Mouse (Mus musculus) lung, embryonic 15.5 days (tissue): ENCODE results near the gene Rab11fip3. TPM values are rescaled to one million over a fixed set of nuclear protein-coding genes. Genes with fewer than 3 reads are reported as not detected.

ENCODE experiments used
- ATAC-seq: fragments of 200-750 bp; cut with Nextera tagmentation; 2 replicates; pipeline ENCODE4 v1.8.0; 2017; ENCODE audit warnings: moderate number of reproducible peaks, borderline replicate concordance; ENCODE audit not compliant: low FRiP score, low TSS enrichment; ENCODE audit errors: extremely low read depth
- H3K27ac ChIP-seq: fragments of 300-500 bp; sonication (generic); 2 replicates; pipeline ENCODE4 v1.5.1; 2015; ENCODE audit warnings: moderate library complexity, mild to moderate bottlenecking, inconsistent platforms
- H3K27me3 ChIP-seq: fragments of 300-500 bp; sonication (generic); 2 replicates; pipeline ENCODE4 v1.6.1; 2015; ENCODE audit warnings: inconsistent platforms
- H3K36me3 ChIP-seq: fragments of 300-500 bp; sonication (generic); 2 replicates; pipeline ENCODE4 v1.6.1; 2015; ENCODE audit warnings: inconsistent platforms
- H3K4me1 ChIP-seq: fragments of 300-500 bp; sonication (generic); 2 replicates; pipeline ENCODE4 v1.6.1; 2015; ENCODE audit warnings: inconsistent platforms
- H3K4me2 ChIP-seq: fragments of 300-500 bp; sonication (generic); 2 replicates; pipeline ENCODE4 v1.6.1; 2015; ENCODE audit warnings: inconsistent platforms, mild to moderate bottlenecking, moderate library complexity
- H3K4me3 ChIP-seq: fragments of 300-500 bp; sonication (generic); 2 replicates; pipeline ENCODE4 v1.5.1; 2015; ENCODE audit warnings: mild to moderate bottlenecking, inconsistent platforms
- H3K9ac ChIP-seq: fragments of 300-500 bp; sonication (generic); 2 replicates; pipeline ENCODE4 v1.6.1; 2015; ENCODE audit warnings: inconsistent platforms
- H3K9me3 ChIP-seq: fragments of 300-500 bp; sonication (generic); 2 replicates; pipeline ENCODE4 v1.6.1; 2016; ENCODE audit warnings: inconsistent platforms
- WGBS: fragments of 180-500 bp; shearing (Covaris S2); methylation state at CpG from one replicate; pipeline ENCODE4 v1.1.7; 2015; 5-methylcytosine and 5-hydroxymethylcytosine counted together
- polyA plus RNA-seq: library from polyadenylated mRNA; unstranded; fragments of >200 nt; fragmentation: Nextera tagmentation; extraction: Ambion mirVana; gene quantifications from 2 replicates; pipeline ENCODE4 v1.2.1, GENCODE M21; 2015

Gene Rab11fip3
- polyA plus RNA-seq, 1 experiment from 2014 or later, result 13.5 TPM

DNA sequence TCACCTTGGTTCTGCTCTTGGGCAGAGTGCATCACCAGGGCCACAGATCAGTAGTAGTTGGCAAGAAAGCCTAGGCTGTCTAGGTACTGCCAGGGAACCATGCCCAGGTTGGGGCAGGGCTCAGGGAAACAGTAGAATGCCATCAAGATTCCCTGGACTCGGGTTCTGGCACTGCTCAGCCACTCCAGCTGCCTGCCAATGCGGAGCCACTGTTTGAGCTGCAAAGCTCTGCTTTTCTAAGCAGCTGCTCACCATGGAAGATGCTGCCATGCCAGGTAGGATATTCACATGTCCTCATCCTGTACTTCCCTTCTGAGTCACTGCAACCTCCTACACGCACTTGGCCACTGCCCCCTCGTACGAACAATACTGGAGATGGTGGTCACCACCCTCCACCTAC, 88.5 kb downstream of the Rab11fip3 start:
- Histone ChIP-seq H3K9me3 (no peaks in the 10 kb centered on the region), H3K4me1 (peaks cover 31% of the 10 kb centered on the region), H3K4me3 (no peak overlapping the region), H3K27ac (no peak overlapping the region), H3K36me3 (no peaks in the 10 kb centered on the region), H3K4me2 (no peak overlapping the region), H3K9ac (no peak overlapping the region), H3K27me3 (no peaks in the 10 kb centered on the region)
- WGBS, result 88% methylated on average over 5 of the region's 5 CpGs
- no peak for ATAC-seq

DNA sequence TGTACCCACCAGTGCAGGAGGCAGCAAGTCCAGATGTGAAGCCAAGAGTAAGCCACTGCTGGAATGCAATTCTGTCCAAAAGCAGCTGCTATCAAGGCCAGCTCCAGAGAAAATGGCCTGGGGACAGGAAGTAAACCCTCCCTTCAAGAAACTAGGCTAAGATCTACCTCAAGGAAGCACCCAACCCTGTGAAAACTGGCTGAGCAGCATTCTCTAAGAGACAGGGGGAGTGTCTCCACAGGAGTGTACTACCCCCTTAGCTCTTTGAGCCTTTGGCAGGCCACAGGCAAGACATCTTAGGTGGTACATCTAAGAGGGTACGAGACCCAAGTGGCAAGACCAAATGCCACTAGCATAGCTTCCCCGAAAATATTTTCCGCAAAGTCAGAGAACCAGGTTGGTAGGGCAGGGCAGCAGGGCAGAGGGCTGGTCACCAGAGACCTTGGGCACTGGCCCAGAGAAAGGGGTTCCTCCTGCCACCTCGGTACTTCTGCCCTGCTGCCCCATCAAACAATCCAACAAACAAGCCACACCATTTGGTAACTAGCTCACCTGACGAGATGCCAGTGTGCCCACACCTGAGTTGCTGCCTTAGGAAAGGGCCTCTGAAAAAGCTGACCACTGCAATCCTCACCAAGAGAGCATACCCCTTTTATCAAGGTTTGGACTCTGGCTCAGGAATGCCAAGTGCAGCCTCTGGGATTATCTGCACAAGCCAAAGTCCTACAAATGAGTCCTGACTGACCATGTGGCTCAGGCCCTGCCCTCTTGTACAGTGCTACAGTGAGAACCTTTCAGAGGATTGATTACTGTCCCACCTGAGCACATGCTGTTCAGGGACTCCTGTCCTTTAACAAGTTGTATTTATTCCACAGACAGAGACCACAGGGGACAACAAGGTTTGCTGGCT, 89.3 kb downstream of the Rab11fip3 start:
- H3K36me3 ChIP-seq, result no peaks in the 10 kb centered on the region
- no peak overlapping the region for H3K4me2 ChIP-seq
- H3K4me1 ChIP-seq, result peaks cover 31% of the 10 kb centered on the region
- H3K27ac ChIP-seq, result peak overlapping the region; percentile 10; the same call in 1 of the 2 replicates
- WGBS, result 72% methylated on average over 5 of the region's 5 CpGs
- no peak overlapping the region for H3K4me3 ChIP-seq
- H3K9me3 ChIP-seq, result no peaks in the 10 kb centered on the region
- H3K27me3 ChIP-seq, result no peaks in the 10 kb centered on the region
- ATAC-seq, result no peak
- no peak overlapping the region for H3K9ac ChIP-seq

DNA sequence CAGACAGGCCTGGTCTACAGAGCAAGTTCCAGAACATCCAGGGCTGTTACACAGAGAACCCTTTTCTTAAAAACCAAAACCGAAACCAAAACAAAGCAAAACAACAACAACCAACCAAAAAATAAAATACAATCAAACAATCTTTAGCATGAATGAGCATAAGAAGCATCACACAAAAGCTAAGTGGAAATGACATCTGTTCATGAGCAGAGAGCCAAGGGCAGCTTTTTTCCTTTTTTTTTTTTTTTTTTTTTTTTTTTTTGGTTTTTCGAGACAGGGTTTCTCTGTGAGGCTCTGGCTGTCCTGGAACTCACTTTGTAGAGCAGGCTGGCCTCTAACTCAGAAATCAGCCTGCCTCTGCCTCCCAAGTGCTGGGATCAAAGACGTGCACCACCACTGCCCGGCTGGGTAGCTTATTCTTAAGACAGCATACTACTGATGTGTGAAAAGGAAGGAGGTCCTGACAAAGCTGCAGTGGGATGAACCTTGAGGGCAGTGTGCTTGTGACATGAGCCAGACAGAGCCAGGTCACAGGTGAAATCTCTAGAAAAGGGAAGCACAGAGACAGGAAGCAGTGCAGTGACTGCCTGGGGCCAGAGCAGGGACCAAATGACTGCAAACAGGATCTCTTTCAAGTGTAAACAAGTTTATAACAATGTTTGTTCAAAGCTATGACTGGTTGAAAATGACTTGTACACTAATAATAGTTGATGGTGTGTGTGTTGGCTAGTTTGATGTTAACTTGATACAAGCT, 98.2 kb downstream of the Rab11fip3 start:
- Histone ChIP-seq H3K9ac (no peak overlapping the region), H3K36me3 (no peaks in the 10 kb centered on the region), H3K4me2 (no peak overlapping the region), H3K4me1 (peaks cover 21% of the 10 kb centered on the region), H3K4me3 (no peak overlapping the region), H3K27me3 (no peaks in the 10 kb centered on the region), H3K27ac (no peak overlapping the region), H3K9me3 (no peaks in the 10 kb centered on the region)
- no peak for ATAC-seq
- 76% methylated on average over 4 of the region's 4 CpGs for WGBS

DNA sequence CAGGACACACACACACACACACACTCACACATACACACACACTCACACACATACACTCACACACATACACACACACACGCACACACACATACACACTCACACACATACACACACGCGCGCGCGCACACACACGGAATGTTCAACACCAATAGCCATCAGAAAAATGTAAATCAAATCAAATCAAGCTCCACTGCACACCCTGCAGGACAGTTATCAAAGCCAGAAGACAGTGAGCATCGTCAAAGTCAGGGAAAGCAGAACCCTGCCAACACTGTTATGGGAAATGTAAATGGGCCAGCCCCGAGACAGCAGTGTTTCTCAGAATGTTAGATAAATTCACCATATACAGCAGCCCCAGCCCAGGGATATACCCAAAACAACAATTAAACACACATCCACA, 98.9 kb downstream of the Rab11fip3 start:
- Histone ChIP-seq H3K36me3 (no peaks in the 10 kb centered on the region), H3K4me2 (no peak overlapping the region), H3K9ac (no peak overlapping the region), H3K27ac (no peak overlapping the region), H3K4me1 (peaks cover 21% of the 10 kb centered on the region), H3K27me3 (no peaks in the 10 kb centered on the region), H3K4me3 (no peak overlapping the region), H3K9me3 (no peaks in the 10 kb centered on the region)
- 92% methylated on average over 9 of the region's 9 CpGs for WGBS
- ATAC-seq, result no peak

DNA sequence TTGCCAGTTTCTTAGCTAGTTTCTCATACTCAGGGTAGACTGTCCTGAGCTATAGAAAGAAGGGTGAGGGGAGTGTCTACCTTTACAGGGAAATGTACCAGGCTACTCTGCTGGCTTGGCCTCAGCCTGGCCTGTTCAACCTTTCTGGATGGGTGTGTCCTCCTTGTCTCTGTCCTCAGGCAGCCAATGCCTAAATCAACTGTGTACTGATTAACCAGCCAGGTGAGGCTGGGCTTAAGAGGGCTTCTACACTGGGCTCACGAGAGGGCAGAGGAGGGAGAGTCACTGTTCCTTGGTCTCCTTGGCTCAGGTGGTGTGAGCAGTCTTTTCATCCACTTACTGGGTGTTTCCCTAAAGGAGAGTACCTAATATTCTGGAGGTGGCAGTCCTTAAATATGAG, 101.2 kb downstream of the Rab11fip3 start:
- no peaks in the 10 kb centered on the region for H3K36me3 ChIP-seq
- peak overlapping the region; percentile 51 for H3K27ac ChIP-seq
- peaks cover 21% of the 10 kb centered on the region for H3K4me1 ChIP-seq
- H3K9me3 ChIP-seq, result no peaks in the 10 kb centered on the region
- WGBS, result 64% methylated on average over 1 of the region's 1 CpGs
- H3K4me2 ChIP-seq, result no peak overlapping the region
- H3K4me3 ChIP-seq, result no peak overlapping the region
- no peaks in the 10 kb centered on the region for H3K27me3 ChIP-seq
- no peak; the same call in 1 of the 2 replicates for ATAC-seq
- H3K9ac ChIP-seq, result no peak overlapping the region

DNA sequence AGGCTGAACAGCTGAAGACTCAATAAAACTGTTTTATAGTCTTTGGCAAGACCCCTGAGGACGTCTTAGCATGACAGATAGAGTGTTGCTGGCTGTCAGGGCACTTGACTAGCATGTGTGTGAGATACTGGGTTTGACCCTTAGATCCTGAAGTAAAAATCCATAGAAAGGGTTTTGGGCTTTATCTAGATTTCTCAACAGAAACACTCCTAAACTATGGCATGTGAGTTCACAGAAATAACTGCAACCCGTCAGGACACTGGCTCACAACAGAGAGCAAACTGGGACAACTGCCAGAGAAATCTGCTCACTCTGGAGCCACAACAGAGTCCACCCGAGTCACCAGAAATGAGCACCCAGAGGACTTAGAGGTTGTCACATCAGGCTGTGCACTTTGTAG, 101.7 kb downstream of the Rab11fip3 start:
- peaks cover 21% of the 10 kb centered on the region for H3K4me1 ChIP-seq
- no peaks in the 10 kb centered on the region for H3K36me3 ChIP-seq
- H3K4me3 ChIP-seq, result no peak overlapping the region
- no peaks in the 10 kb centered on the region for H3K9me3 ChIP-seq
- peak; percentile 55; the same call in 1 of the 2 replicates for ATAC-seq
- no peaks in the 10 kb centered on the region for H3K27me3 ChIP-seq
- H3K9ac ChIP-seq, result no peak overlapping the region
- no peak overlapping the region for H3K4me2 ChIP-seq
- H3K27ac ChIP-seq, result peak overlapping the region; percentile 51
- 25% methylated on average over 3 of the region's 3 CpGs for WGBS

DNA sequence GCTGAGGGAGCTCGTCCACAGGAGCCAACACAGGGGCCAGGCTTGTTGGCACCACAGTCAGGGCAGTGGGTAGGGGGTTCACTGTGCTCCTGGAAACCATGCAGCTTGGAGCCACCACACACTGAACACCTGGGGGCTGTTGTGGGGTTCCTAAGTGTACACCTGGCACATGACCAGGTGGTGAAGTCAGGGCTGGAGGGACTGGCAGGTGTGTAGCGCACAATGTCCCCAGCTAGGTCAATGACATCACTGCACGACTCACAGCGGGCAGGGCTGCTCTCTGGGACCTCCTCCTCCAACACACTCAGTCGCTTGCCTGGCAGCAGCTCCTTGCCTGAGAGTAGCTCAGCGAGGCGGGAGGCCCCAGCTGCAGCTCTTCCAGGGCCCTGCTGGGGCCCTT, 105.1 kb downstream of the Rab11fip3 start:
- no peak for ATAC-seq
- peaks cover 4% of the 10 kb centered on the region; the same call in 1 of the 2 replicates for H3K36me3 ChIP-seq
- 77% methylated on average over 7 of the region's 7 CpGs for WGBS

GRCm38 (mm10) chr17:25962413-25962905, 106.9 kb downstream of the Rab11fip3 start:
- Histone ChIP-seq H3K9me3 (no peaks in the 10 kb centered on the region), H3K27me3 (no peaks in the 10 kb centered on the region), H3K4me1 (peaks cover 9% of the 10 kb centered on the region), H3K9ac (no peak overlapping the region), H3K4me3 (no peak overlapping the region), H3K4me2 (no peak overlapping the region), H3K36me3 (peaks cover 6% of the 10 kb centered on the region; the same call in 1 of the 2 replicates), H3K27ac (no peak overlapping the region)
- ATAC-seq, result no peak
- WGBS, result 93% methylated on average over 7 of the region's 7 CpGs

More for the DNA sequence above, 105.1 kb downstream of the Rab11fip3 start:
- no peak overlapping the region for H3K4me2 ChIP-seq
- peaks cover 21% of the 10 kb centered on the region for H3K4me1 ChIP-seq
- no peak overlapping the region for H3K27ac ChIP-seq
- no peak overlapping the region for H3K9ac ChIP-seq
- H3K4me3 ChIP-seq, result no peak overlapping the region
- H3K27me3 ChIP-seq, result no peaks in the 10 kb centered on the region
- H3K9me3 ChIP-seq, result no peaks in the 10 kb centered on the region

DNA sequence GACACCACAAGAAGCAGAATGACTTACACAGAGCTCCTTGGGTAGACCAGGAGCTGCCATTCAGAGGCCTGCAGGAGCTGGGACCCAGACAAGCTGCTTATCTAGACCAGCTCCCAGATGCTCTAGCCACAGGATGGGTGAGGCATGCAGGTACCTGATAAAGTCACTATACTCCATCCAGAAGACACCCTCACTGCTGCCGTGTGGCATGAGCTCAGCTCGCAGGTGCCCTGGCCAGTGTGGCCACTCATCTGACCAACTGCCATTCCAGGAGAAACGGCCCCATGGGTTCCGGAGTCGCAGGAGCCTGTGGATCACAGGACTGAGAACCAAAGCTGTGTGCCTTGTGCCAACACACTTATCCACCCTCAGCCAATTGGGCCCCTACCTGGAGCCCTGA, 107.8 kb downstream of the Rab11fip3 start:
- no peak; the same call in 1 of the 2 replicates for ATAC-seq
- no peak overlapping the region for H3K9ac ChIP-seq
- H3K4me3 ChIP-seq, result no peak overlapping the region
- no peak overlapping the region for H3K27ac ChIP-seq
- H3K27me3 ChIP-seq, result no peaks in the 10 kb centered on the region
- H3K36me3 ChIP-seq, result peaks cover 6% of the 10 kb centered on the region; the same call in 1 of the 2 replicates
- H3K9me3 ChIP-seq, result no peaks in the 10 kb centered on the region
- H3K4me2 ChIP-seq, result no peak overlapping the region
- 95% methylated on average over 5 of the region's 5 CpGs for WGBS
- H3K4me1 ChIP-seq, result 0 out of 2 replicates have a peak, but pooled peaks cover under 1% of the 10 kb centered on the region

DNA sequence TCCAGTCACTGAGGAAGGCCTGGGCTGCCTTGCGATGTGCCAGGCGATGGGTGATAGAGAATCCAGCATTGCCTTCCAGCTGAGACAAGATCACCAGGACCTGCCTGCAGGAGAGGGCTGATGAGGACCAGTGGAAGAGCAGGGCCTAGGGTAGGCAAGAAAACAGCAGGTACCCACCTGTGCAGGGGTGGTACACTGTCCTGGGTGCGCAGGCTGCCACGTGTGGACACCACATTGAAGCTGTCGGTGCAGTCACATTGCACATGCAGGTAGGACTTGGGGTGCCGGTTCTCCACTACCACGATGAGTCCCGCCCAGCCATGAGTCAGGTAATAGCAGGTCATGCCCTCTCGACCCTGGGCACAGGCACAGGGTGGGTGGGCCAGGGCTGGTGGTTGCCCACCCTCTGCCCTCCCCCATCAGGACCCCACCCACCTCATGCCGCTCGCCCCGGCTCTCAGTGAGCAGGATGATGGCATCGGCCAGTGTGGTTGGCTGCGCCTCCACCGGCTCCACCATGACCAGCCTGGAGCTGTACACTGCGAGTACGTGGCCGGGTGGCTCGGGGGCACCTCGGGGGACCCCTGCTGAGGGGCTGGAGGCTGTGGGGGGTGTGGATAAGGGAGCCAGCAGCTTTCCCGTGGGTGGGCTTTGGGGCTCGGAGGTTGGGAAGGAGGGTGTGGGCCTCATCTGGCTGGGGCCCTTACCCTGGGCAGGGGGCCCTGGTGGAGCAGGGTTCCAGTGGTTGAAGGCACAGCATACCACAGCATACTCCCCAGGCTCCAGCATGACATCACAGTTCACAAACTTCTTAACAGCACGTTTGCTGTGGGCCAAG, 109.5 kb downstream of the Rab11fip3 start:
- peaks cover 6% of the 10 kb centered on the region; the same call in 1 of the 2 replicates for H3K36me3 ChIP-seq
- H3K4me3 ChIP-seq, result no peak overlapping the region
- no peak for ATAC-seq
- WGBS, result 89% methylated on average over 23 of the region's 23 CpGs
- no peaks in the 10 kb centered on the region for H3K9me3 ChIP-seq
- no peaks in the 10 kb centered on the region for H3K27me3 ChIP-seq
- H3K9ac ChIP-seq, result no peak overlapping the region
- H3K27ac ChIP-seq, result no peak overlapping the region
- no peaks in the 10 kb centered on the region for H3K4me1 ChIP-seq
- no peak overlapping the region for H3K4me2 ChIP-seq
